Mouse (Mus musculus): ENCODE data around the gene Dnajc10. TPM values are rescaled to one million over a fixed set of nuclear protein-coding genes. Genes with fewer than 3 reads are reported as not detected.

Gene Dnajc10
- total RNA-seq (2021): 10 to 100 TPM; 42.1 to 44.5 TPM
- long read RNA-seq, experiment 1, full-length matches to known transcripts: 72 of 80 reads
- long read RNA-seq, experiment 1, partial matches to known transcripts: 2 of 80 reads
- long read RNA-seq, experiment 1, other reads (novel, unspliced or antisense): 6 of 80 reads
- long read RNA-seq, experiment 2, full-length matches to known transcripts: 66 of 75 reads
- long read RNA-seq, experiment 2, partial matches to known transcripts: 4 of 75 reads
- long read RNA-seq, experiment 2, other reads (novel, unspliced or antisense): 5 of 75 reads

GRCm38 (mm10) chr2:80315242-80316161 lies at the start of gene Dnajc10:
Gene Dnajc10, plus strand, starts transcription at chr2:80315466.
- DNase-seq (ENCODE audit: low spot score in 2 of 2): peak; percentile 82 to 91

GRCm38 (mm10) chr2:80266894-80267293 lies 48.4 kb upstream of the Dnajc10 start:
- peak in 1 of 2 experiments; percentile 37 for DNase-seq (ENCODE audit: low spot score in 2 of 2)

GRCm38 (mm10) chr2:80268053-80268452 lies 47.2 kb upstream of the Dnajc10 start:
- DNase-seq (ENCODE audit: low spot score in 2 of 2): no peak

- DNase-seq (ENCODE audit: low spot score in 2 of 2): no peak
These were observed 43.8 kb upstream of the Dnajc10 start for GRCm38 (mm10) chr2:80271431-80271830.

DNA sequence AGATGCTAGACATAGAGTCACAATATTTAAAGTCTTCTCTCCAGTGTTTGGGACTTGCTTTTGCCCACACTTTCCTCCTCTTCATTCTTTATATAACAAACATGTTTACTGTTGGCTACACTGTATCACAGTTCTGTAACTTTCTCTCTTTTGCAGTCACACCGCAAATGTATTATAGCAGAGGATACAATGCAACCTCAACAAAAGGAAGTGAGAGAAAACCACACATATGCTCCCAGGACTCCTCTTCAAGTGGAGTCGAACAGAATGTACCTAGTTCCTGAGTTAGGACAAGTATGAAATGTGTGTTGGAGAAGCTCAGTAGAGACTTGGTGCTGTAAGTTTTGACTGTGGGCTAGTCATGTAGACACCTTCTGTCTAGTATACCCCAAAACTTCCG lies 42.2 kb upstream of the Dnajc10 start:
- no peak for DNase-seq (ENCODE audit: low spot score in 2 of 2)

GRCm38 (mm10) chr2:80273763-80274162 lies 41.5 kb upstream of the Dnajc10 start:
- no peak for DNase-seq (ENCODE audit: low spot score in 2 of 2)

DNA sequence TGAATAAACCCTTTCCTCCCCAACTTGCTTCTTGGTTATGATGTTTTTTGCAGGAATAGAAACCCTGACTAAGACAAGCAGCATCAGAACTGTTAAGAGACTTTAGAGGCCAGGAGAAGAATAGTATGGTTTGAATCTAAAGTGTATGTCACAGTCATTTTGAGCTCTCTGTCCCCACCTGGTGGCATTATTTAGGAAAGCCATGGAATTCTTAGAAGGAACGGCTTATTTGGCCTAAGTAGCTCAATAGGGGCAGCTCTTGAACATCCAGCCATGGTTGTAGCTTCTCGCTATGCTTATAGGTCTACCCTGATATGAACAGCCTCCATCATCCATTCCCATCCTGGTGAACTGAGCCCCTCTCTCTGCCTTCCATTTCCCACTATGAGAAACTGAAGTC lies 40.1 kb upstream of the Dnajc10 start:
- no peak for DNase-seq (ENCODE audit: low spot score in 2 of 2)

- no peak for DNase-seq (ENCODE audit: low spot score in 2 of 2)
These were observed 33.1 kb upstream of the Dnajc10 start for GRCm38 (mm10) chr2:80282214-80282613.

- no peak for DNase-seq (ENCODE audit: low spot score in 2 of 2)
These were observed 28.9 kb upstream of the Dnajc10 start for GRCm38 (mm10) chr2:80286397-80286796.

GRCm38 (mm10) chr2:80292172-80292571 lies 23.1 kb upstream of the Dnajc10 start, which contains the start of gene Prdx6b:
Gene Prdx6b, plus strand, starts transcription at chr2:80292472.
- DNase-seq (ENCODE audit: low spot score in 2 of 2): no peak

- DNase-seq (ENCODE audit: low spot score in 2 of 2): no peak
These were observed 16.9 kb upstream of the Dnajc10 start for GRCm38 (mm10) chr2:80298334-80298733.

- no peak for DNase-seq (ENCODE audit: low spot score in 2 of 2)
These were observed 14.5 kb upstream of the Dnajc10 start for GRCm38 (mm10) chr2:80300806-80301205.

DNA sequence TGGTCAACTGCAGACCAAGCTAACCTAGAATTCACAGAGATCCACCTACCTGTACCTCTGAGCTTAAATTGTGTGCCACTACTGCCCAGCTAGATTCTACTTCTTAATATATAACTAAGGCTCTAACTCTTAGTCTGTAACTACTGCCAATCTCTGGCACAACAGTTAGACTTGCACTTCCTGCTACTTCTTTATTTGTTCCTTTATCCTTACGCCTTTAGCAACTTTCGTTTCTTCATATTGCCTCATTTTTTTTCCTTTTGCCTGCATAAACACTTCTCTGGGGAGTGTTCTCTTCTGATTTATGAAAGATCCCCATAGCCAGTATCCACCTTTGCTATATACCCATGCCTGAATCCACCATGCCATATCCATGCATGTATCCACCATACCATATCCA lies 11.3 kb upstream of the Dnajc10 start:
- no peak for DNase-seq (ENCODE audit: low spot score in 2 of 2)

- no peak for DNase-seq (ENCODE audit: low spot score in 2 of 2)
These were observed 7.6 kb upstream of the Dnajc10 start for GRCm38 (mm10) chr2:80307701-80308100.

GRCm38 (mm10) chr2:80309775-80310174 lies 5.5 kb upstream of the Dnajc10 start:
- DNase-seq (ENCODE audit: low spot score in 2 of 2): no peak

DNA sequence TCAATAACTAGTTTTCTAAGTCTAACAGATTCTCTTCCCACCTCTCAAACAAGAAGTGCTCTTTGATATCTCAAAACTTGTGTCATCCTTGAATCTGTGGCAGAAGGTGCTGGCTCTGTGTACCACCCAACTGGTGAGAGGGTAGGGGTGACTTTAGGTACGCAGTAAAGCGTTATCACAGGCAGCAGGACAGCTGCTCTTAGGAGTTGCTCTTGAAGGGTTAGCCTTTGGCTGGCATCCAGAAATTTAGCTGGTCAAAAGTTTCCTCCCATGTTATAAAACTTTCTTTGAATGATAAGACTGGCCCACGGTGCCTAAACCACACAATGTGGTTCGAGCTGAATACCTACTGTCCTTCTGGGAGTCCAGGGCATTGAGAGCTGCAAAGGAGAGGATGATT lies 4.5 kb upstream of the Dnajc10 start:
- DNase-seq (ENCODE audit: low spot score in 2 of 2): no peak

DNA sequence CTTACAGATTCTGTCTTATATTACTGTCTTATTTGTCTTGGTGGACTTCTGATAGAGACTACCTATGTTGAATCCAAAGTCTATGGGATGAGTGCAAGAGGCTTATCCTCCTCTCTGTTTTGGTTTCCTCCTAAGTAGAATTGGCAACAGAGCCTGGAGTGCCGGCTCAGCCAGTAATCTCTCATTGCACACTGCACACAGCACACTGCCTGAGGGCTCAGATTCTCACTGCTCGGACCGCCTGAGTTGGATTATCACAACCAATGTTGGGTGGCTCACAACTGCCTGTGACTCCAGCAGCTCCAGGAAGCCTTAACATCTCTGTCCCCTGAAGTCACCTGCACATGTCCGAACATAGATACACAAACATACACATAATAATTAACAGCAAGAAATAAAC lies 3.9 kb upstream of the Dnajc10 start:
- no peak for DNase-seq (ENCODE audit: low spot score in 2 of 2)

DNA sequence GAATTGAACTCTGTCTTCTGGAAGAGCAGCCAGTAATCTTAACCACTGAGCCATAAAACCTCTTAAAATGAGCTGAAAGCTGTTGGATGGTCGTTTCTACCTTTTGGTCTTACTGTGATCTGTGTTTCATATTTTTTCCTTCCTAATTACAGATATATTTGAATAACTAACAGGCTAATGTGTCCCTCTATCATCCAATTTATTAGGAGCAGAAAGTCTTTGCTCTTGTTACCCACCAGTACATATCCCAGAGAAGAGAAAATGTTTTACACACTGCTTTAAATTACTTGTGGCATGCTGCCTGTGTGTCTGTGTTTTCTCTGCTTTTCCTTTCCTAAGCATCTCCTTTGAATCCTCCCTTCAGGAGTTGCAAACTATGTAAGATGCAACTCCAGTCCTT lies 1.1 kb upstream of the Dnajc10 start:
- no peak for DNase-seq (ENCODE audit: low spot score in 2 of 2)

GRCm38 (mm10) chr2:80314854-80315241 lies 418 bp upstream of the Dnajc10 start:
- DNase-seq (ENCODE audit: low spot score in 2 of 2): no peak

GRCm38 (mm10) chr2:80322878-80323277 lies 7.6 kb downstream of the Dnajc10 start:
- no peak for DNase-seq (ENCODE audit: low spot score in 2 of 2)

- DNase-seq (ENCODE audit: low spot score in 2 of 2): no peak
These were observed 10.5 kb downstream of the Dnajc10 start for GRCm38 (mm10) chr2:80325779-80326178.

GRCm38 (mm10) chr2:80327272-80327671 lies 12.0 kb downstream of the Dnajc10 start:
- no peak for DNase-seq (ENCODE audit: low spot score in 2 of 2)
